Mouse (Mus musculus) olfactory bulb, adult 2 months (tissue): Measurements from ENCODE around the gene Ntrk3. TPM values are rescaled to one million over a fixed set of nuclear protein-coding genes. Genes with fewer than 3 reads are reported as not detected.
A peak's percentile ranks its signal among the peaks of the same experiment; 100 is the strongest.

ENCODE experiments used
- H3K27ac ChIP-seq: fragments of 200-500 bp; 2 replicates; pipeline ENCODE4 v1.5.1; 2012; ENCODE audit warnings: low read depth, low read length; ENCODE audit not compliant: insufficient read depth
- H3K4me1 ChIP-seq: fragments of 200-500 bp; 2 replicates; pipeline ENCODE4 v1.6.1; 2012; ENCODE audit warnings: low read length; ENCODE audit not compliant: control insufficient read depth, insufficient read depth
- H3K4me3 ChIP-seq: fragments of 200-500 bp; 2 replicates; pipeline ENCODE4 v1.5.1; 2012; ENCODE audit warnings: mild to moderate bottlenecking, low read depth, low read length, moderate library complexity; ENCODE audit not compliant: insufficient read depth
- CTCF ChIP-seq: fragments of 200-500 bp; IDR thresholded peaks from 2 replicates; pipeline ENCODE4 v1.5.1; 2012; ENCODE audit warnings: low read depth, mild to moderate bottlenecking, low read length, moderate library complexity; ENCODE audit not compliant: insufficient read depth
- POLR2A ChIP-seq: fragments of 200-500 bp; IDR thresholded peaks from 2 replicates; pipeline ENCODE4 v1.6.1; 2012; ENCODE audit warnings: mild to moderate bottlenecking, low read depth, low read length, moderate library complexity; ENCODE audit not compliant: insufficient read depth
- WGBS: fragments of 180-500 bp; shearing (Covaris S2); methylation state at CpG from one replicate; pipeline ENCODE4 v1.1.7; 2018; 5-methylcytosine and 5-hydroxymethylcytosine counted together
- polyA plus RNA-seq: library from polyadenylated mRNA; stranded (reverse); fragments of >200 nt; gene quantifications from 2 replicates; pipeline ENCODE4 v1.2.4, GENCODE M21; 2012; ENCODE audit warnings: low replicate concordance; ENCODE audit not compliant: missing spikeins, insufficient read depth, insufficient read length

Ntrk3 gene
- 50.1 TPM in 1 of 2 replicates, not detected in the other for polyA plus RNA-seq

DNA sequence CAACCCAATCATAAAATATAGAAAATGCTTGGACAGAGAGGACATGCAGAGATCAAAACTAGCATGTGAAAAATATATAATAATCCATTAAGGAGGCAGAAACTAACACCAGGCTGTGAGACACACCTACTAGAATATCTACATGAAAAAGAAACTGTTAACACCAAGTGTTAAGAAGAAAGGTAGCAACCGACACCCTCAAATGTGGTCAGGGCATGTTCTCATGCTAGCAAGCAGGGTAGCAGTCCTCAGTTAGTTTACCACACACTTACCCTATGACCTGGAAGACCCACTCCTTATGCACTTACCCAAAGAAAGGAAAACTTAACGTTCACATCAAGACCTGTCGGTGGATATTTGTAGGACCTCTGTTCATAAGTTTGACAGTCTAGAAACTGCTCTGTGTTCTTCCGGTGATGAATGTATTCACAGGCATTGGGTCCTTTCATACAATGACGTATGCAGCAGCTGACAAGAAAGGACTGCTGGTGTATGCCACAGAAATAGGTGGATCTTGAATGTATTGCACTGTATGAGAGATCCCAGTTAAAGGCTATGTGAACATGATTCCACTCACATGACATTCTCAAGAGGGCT lies at the start of gene Ntrk3:
Gene Ntrk3, minus strand, starts transcription at position 399 of the 597 bp plus-strand sequence.
- TF ChIP-seq CTCF (no peak), POLR2A (no peak)
- no peak within 1 kb of the TSS for H3K27ac ChIP-seq
- H3K4me3 ChIP-seq: no peak within 1 kb of the TSS
- WGBS: 93% methylated on average over 5 of the region's 5 CpGs
- H3K4me1 ChIP-seq: no peaks in the 10 kb centered on the region

DNA sequence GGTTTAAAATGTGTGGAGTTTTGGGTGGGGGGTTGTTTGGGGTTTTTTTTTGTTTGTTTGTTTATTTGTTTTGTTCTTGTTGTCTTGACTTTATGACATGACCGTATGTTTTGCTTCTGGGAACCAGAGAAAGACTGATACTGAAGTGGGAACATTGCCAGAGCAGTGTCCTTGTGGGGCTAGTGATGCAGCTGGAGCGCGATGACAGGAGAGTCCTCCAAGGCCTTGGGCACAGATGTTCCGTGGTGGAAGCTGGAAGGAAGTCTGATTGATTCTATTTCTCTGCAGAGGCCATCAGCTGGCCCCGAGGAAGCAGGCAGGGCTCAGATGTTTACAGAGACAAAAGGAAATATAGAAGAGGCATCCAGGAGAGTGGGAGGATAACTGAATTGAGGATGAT lies 48.1 kb upstream of the Ntrk3 start:
- H3K4me1 ChIP-seq: 0 out of 2 replicates have a peak, but pooled peaks cover 2% of the 10 kb centered on the region
- 69% methylated on average over 5 of the region's 5 CpGs for WGBS
- TF ChIP-seq POLR2A (no peak), CTCF (no peak)
- H3K27ac ChIP-seq: no peak overlapping the region
- H3K4me3 ChIP-seq: no peak overlapping the region

DNA sequence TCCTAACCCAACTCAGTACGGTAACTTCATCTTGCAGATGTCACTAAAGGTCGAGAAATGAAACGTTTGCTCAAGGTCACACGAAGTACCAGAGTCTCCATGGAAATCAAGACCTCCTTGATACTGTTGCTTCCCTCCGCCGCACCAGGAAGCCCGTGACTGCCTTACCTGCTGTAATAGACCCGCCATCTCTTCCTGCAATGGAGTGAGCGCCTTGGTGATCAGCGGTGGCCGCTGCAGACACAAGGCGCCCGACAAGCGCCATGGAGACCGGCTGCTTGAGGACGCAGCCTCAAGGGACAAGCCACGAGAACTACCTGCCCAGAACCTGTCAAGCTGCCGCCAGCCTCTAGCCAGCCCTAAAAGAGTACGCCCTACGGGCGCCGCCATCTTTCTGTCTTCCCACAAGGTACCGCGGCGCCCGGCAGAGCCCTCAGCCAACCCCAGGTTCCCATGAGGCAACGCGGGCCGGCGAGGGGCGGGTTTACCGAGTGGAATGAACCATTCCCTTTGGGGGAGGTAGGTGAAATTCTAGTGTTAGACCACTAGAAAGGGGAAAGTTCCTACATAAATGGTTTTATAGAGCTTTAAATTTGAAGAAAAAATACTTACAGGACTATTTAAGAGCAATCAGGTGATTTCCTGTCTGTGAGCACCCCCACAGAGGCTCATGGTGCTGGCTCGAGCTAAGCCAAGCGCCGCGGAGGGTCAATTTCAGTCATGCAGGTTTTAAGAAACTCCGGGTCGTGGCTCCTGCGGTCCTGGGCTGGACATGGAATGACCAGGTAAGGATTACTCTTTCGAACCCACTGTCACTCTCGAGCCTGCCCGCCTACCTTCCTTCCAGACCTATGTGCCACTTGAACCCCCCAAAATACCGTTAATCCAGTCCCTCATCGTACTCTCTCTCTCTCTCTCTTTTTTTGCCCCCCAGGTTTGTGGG lies 45.1 kb upstream of the Ntrk3 start, which contains the start of the genes Mrps11 and Mrpl46:
Gene Mrps11, plus strand, starts transcription at position 481 of the 943 bp plus-strand sequence.
Gene Mrpl46, minus strand, starts transcription at position 893 of the 943 bp plus-strand sequence.
- under 1% methylated on average over 44 of the region's 44 CpGs for WGBS
- no peak within 1 kb of the TSS for H3K27ac ChIP-seq
- 0 out of 2 replicates have a peak, but pooled peaks cover 2% of the 10 kb centered on the region for H3K4me1 ChIP-seq
- H3K4me3 ChIP-seq: peak within 1 kb of the TSS; percentile 83
- TF ChIP-seq CTCF: no peak
- peak; percentile 42 for TF ChIP-seq POLR2A

DNA sequence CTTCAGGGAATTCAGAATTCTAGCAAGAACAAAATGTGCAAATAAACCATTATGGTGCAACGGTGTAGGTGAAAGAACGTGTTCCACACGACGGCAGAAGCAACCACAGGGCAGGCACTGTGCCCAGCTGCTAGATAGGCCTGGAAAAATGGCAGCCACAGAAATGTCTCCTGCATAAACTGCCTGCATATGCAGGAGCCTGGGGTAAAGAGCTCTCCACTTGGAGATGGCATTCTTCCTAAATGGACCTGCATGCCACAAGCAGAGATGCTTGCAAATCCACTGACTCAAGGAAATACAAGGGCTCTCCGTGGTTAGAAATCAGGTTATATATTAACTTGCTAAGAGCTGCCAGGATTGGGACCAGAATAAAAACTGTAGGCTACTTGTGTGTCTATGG lies 40.9 kb upstream of the Ntrk3 start:
- Histone ChIP-seq H3K27ac (no peak overlapping the region), H3K4me1 (no peaks in the 10 kb centered on the region), H3K4me3 (no peak overlapping the region)
- WGBS: 94% methylated on average over 5 of the region's 5 CpGs
- no peak for TF ChIP-seq POLR2A
- TF ChIP-seq CTCF: no peak

DNA sequence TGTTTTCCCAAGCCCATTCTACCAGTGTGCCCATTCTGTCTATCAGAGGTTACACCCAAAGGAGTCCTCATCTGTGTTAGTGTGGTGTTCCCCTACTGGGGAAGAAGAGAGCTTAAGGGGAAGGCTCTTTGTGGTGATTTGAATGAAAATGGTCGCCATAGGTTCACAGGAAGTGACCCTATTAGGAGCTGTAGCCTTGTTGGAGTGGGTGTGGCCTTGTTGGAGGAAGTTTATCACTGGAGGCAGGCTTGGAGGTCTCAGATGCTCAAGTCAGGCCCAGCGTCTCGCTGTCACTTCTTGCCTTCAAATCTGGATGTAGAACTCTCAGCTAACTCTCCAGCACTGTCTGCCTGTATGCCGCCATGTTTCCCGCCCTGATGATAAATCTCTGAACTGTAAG lies 33.1 kb upstream of the Ntrk3 start:
- 93% methylated on average over 5 of the region's 5 CpGs for WGBS
- H3K4me3 ChIP-seq: no peak overlapping the region
- no peak overlapping the region for H3K27ac ChIP-seq
- H3K4me1 ChIP-seq: peaks cover 4% of the 10 kb centered on the region; the same call in 1 of the 2 replicates
- TF ChIP-seq POLR2A (no peak), CTCF (no peak)

DNA sequence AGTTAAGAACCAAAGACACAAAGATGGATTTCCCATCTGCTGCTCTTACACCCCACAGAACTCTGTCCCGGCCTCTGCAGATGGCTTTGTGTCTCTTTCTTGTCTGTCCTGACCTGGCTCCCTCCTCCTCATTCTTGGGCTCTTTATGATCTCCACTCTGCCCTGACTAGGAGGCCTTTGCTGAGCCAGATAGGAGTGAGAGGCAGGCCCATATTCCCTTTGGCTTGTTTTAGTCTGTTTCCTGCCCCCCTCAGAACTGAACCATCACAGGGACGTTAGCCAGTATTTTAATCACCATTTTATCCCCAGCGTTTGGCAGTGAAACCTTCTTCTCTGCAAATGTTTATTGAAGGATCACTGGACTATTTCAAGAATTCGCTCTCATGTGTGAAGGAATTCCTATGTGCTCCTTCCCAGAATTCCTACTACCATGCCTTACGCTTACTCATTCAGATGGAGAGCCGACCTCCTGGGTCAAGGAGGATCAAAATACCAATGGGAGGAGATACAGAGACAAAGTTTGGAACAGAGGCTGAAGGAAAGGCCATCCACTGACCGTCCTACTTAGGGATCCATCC lies 31.4 kb upstream of the Ntrk3 start:
- Histone ChIP-seq H3K27ac (no peak overlapping the region), H3K4me3 (no peak overlapping the region), H3K4me1 (peaks cover 6% of the 10 kb centered on the region; the same call in 1 of the 2 replicates)
- 80% methylated on average over 7 of the region's 7 CpGs for WGBS
- TF ChIP-seq POLR2A (no peak), CTCF (no peak)

DNA sequence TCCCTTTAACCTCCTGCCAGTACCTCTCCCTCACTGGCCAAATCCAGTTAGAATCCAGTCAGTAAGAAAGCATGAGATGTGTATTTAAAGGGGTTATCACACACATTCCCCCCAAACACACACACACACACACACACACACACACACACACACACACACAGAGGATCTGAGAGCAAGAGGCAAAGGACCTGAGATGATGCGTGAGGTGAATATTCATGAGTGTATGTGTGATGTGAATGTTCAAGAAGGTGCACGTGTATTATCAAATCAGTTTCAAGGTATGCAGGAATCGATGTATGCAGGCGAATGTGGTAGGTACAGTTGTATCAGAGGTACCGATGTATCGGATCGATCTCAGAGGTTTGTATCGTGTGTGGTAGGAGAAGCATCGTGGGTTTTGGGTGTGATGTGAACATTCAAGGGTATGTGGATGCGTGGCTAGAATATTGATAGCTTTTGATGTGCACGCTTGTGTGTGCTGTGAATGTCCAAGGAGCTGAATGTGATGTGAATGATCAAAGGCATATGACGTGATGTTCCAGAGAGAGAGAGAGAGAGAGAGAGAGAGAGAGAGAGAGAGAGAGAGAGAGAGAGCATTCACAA lies 30.2 kb upstream of the Ntrk3 start:
- no peak overlapping the region for H3K4me3 ChIP-seq
- H3K4me1 ChIP-seq: peaks cover 6% of the 10 kb centered on the region; the same call in 1 of the 2 replicates
- 88% methylated on average over 12 of the region's 12 CpGs for whole genome bisulfite sequencing
- no peak overlapping the region for H3K27ac ChIP-seq
- no peak for TF ChIP-seq POLR2A
- TF ChIP-seq CTCF: no peak

DNA sequence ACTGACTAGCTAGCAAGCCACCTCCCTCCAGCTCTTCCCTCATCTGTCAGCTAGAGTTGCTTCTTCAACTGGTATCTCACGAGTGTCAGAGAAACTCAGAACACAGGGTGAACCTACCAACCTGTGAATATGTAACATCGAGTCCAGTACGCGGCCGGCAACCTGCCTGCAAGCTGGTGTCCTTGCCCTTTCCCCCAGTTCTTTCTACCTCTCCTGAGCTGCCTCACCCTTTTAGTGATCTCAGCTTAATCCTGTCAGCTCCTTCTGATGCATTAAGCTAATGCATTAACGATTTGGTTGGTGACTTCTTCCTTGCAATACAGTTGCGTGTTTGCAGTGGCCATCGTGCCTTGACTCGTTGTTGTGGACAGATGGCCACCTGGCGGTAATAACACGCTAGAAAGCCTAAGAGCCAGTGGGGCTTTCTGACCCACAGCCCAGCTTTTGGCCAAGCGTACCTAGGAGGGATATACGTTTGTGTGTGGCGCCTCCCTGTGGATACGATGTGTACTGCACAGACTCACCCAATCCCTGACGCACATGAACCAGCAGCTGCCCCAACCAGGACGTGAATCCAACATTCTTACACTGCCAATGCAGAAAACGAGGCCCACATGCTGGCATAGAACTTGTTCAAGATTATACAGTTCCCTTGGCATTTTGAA lies 28.3 kb upstream of the Ntrk3 start:
- no peak overlapping the region for H3K27ac ChIP-seq
- 22% methylated on average over 18 of the region's 18 CpGs for WGBS
- H3K4me3 ChIP-seq: peak overlapping the region; percentile 16; the same call in 1 of the 2 replicates
- TF ChIP-seq CTCF: peak; percentile 83
- no peak for TF ChIP-seq POLR2A
- H3K4me1 ChIP-seq: peaks cover 6% of the 10 kb centered on the region; the same call in 1 of the 2 replicates

DNA sequence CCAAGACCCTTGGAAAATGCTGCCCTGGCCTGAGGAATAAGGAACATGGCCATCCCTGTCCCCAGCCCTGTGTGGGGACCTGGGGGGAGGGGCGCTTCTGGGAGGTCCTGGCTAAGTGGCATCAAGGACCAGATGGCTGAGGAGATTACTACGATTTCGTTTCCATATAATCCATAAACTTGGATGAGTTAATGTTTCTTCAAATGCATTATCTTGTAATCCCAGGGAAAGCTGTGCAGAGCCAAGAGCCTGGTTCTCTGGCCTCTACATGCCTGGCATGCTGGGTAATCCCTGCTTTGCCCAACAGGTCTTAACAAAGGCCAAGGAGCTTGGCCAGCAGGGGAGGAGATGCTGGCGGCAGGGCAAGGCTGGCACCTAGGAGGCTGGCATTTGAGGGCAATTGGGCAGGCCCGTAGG lies 27.4 kb upstream of the Ntrk3 start:
- no peak for TF ChIP-seq CTCF
- no peak for TF ChIP-seq POLR2A

More for the DNA sequence above, 27.4 kb upstream of the Ntrk3 start:
- peaks cover 6% of the 10 kb centered on the region; the same call in 1 of the 2 replicates for H3K4me1 ChIP-seq
- no peak overlapping the region for H3K27ac ChIP-seq
- H3K4me3 ChIP-seq: no peak overlapping the region
- WGBS: 77% methylated on average over 5 of the region's 5 CpGs
